Mouse (Mus musculus): ENCODE data around the gene Prickle2. TPM values are rescaled to one million over a fixed set of nuclear protein-coding genes. Genes with fewer than 3 reads are reported as not detected.
A peak's percentile ranks its signal among the peaks of the same experiment; 100 is the strongest.

Gene Prickle2
- polyA plus RNA-seq, 1 experiment from 2014 or later = 9.1 TPM

DNA sequence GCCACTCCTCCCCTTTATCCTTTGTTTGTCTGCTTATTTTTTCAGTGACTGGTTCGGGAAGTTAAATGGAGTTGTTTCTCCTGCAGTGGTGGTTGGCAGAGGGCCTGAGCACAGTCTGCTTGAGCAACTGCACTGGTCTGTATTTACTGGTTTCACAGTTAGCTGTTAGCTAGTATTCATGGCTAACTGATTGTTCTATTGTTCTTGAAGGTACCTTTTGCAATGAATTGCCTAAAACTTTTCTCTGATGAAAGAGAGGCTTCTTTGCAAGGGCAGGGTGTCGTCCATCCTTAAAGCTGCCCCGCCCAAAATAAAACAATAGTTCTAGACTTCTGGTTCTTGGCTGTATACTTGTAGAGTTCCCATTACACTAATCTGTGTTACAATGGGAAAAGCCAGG, 210.5 kb downstream of the Prickle2 start:
- Histone ChIP-seq H3K9ac (replicated peaks) (no peak overlapping the region), H3K4me1 (no peaks in the 10 kb centered on the region), H3K4me3 (no peak overlapping the region), H3K4me2 (replicated peaks) (no peak overlapping the region), H3K27me3 (no peaks in the 10 kb centered on the region), H3K27ac (replicated peaks) (no peak overlapping the region), H3K9me3 (no peaks in the 10 kb centered on the region), H3K36me3 (no peaks in the 10 kb centered on the region)
- WGBS = 68% methylated on average over 3 of the region's 3 CpGs
- no peak for ATAC-seq (replicated peaks)

DNA sequence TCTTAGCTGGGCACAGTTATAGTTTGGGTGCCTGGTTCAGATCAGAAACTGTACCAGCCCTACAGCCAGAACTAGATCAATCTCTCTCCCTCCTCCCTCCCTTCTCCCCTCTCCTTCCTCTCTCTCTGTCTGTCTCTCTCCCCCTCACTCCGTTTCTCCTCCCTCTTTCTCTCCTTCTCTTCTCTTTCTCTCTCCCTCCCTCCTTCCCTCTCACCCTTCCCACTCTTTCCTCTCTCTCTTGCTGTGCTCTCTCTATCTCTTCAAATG, 224.3 kb downstream of the Prickle2 start:
- Histone ChIP-seq H3K4me2 (replicated peaks) (peak overlapping the region; percentile 49), H3K36me3 (no peaks in the 10 kb centered on the region), H3K4me3 (peak overlapping the region; percentile 40), H3K9me3 (no peaks in the 10 kb centered on the region), H3K4me1 (peaks cover 30% of the 10 kb centered on the region), H3K9ac (replicated peaks) (no peak overlapping the region), H3K27me3 (no peaks in the 10 kb centered on the region), H3K27ac (replicated peaks) (peak overlapping the region; percentile 73)
- ATAC-seq (replicated peaks) = peak; percentile 56
- WGBS = 7% methylated on average over 1 of the region's 1 CpGs

DNA sequence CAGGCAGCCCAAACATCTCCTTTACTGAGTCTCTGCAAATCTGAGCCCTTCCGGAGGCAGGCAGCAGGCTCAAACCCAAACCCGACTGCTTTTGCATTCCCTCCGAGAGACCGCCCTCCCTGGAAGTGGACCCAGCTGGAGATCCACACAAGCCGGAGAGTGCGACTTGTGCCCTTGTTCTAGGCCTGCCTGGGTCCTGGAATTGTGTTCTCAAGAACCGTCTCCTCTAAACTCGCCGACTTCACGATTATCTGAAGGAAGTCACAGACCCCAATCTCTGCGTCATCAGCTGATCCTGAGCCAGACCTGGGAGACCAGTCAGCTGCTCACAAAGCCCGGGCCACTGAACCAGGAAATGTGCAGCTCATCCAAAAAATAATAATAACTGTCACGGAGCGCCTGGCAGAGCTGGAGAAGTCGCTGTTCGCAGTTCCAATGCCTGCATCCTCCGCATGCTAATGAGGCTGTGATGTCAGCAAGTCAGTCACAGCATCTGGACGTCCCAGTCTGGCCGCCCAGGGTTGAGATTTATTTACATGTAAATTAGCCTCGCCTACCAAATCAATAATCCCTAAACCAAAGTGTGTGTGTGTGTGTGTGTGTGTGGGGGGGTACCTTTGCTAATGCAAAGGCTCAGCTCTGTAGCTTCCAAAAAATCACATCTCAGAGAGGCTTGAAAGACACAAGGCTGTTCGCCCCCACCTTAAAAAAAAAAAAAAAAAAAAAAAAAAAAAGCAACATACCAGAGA, 224.8 kb downstream of the Prickle2 start:
- Histone ChIP-seq H3K9me3 (no peaks in the 10 kb centered on the region), H3K27ac (replicated peaks) (peak overlapping the region; percentile 73), H3K4me1 (peaks cover 30% of the 10 kb centered on the region), H3K27me3 (no peaks in the 10 kb centered on the region), H3K4me3 (peak overlapping the region; percentile 40), H3K9ac (replicated peaks) (peak overlapping the region; percentile 39), H3K4me2 (replicated peaks) (peak overlapping the region; percentile 49), H3K36me3 (no peaks in the 10 kb centered on the region)
- peak; percentile 83 for ATAC-seq (replicated peaks)
- under 1% methylated on average over 21 of the region's 21 CpGs for WGBS

DNA sequence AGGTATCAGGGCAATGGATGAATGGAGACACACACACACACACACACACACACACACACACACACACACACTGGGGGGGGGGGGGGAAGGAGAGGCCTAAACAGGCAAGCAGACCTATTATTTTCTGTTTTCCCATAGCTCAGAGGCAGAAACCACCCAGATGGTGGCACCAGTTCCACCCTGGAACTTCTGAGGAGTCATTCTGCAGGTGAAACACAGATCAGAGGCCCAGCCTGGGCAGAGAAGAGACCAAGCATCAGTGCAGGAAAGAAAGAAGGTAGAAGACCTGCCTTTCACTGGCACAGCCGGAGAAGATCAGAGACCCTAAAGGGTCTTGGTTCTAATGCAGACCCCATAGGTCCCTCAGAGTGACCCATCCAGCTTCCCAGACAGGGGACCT, 227.3 kb downstream of the Prickle2 start:
- ATAC-seq (replicated peaks) = no peak
- Histone ChIP-seq H3K4me3 (peak overlapping the region; percentile 10; the same call in 1 of the 2 replicates), H3K9ac (replicated peaks) (no peak overlapping the region), H3K9me3 (no peaks in the 10 kb centered on the region), H3K4me1 (peaks cover 30% of the 10 kb centered on the region), H3K4me2 (replicated peaks) (peak overlapping the region; percentile 49), H3K27me3 (no peaks in the 10 kb centered on the region), H3K27ac (replicated peaks) (no peak overlapping the region), H3K36me3 (no peaks in the 10 kb centered on the region)
- WGBS = 75% methylated on average over 1 of the region's 1 CpGs

DNA sequence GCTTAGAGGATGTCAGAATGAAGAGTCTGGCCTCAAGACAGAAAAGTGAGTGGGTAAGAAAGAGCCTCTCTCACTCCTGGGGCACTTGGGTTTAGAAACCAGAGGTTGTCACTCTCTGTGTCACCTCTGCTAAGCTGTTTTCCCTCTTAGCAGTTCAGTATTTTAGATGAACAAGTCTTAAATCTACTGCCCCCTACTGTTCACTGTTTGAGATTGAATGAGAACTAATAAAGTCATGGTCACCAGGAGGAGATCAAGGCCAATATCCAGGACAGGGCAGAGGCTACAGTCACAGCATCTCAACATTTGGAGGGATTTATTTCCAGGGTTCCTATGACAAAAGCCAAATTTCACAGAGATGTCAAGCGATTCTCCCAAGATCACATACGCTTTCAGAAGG, 228.3 kb downstream of the Prickle2 start:
- WGBS = 90% methylated on average over 2 of the region's 2 CpGs
- H3K27me3 ChIP-seq = no peaks in the 10 kb centered on the region
- H3K4me2 ChIP-seq (replicated peaks) = no peak overlapping the region
- H3K9me3 ChIP-seq = no peaks in the 10 kb centered on the region
- H3K36me3 ChIP-seq = no peaks in the 10 kb centered on the region
- no peak for ATAC-seq (replicated peaks)
- peaks cover 30% of the 10 kb centered on the region for H3K4me1 ChIP-seq
- no peak overlapping the region for H3K4me3 ChIP-seq
- no peak overlapping the region for H3K9ac ChIP-seq (replicated peaks)
- H3K27ac ChIP-seq (replicated peaks) = no peak overlapping the region

DNA sequence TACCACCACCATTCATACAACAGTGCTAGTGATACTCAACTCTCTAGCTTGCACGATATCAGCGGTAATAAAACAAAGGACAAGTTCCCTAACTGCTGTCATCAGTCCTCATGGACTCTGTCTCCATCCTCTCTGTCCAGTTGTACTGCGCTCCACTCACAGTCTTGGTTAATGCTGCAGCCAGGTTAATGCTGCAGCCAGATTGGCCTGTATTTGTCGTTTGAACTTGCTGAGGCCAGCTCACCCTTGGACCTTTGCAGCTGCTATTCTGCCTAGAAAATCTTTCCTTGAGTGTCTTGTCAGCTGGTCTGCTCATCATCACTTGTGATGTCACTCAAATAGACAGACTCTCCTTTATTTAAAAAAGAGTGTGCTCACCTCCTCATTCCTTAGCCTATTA, 236.5 kb downstream of the Prickle2 start:
- H3K4me3 ChIP-seq = no peak overlapping the region
- ATAC-seq (replicated peaks) = no peak
- WGBS = 85% methylated on average over 4 of the region's 4 CpGs
- H3K4me1 ChIP-seq = peaks cover 19% of the 10 kb centered on the region
- H3K36me3 ChIP-seq = no peaks in the 10 kb centered on the region
- H3K9ac ChIP-seq (replicated peaks) = no peak overlapping the region
- no peaks in the 10 kb centered on the region for H3K27me3 ChIP-seq
- H3K4me2 ChIP-seq (replicated peaks) = no peak overlapping the region
- no peaks in the 10 kb centered on the region for H3K9me3 ChIP-seq
- H3K27ac ChIP-seq (replicated peaks) = no peak overlapping the region

DNA sequence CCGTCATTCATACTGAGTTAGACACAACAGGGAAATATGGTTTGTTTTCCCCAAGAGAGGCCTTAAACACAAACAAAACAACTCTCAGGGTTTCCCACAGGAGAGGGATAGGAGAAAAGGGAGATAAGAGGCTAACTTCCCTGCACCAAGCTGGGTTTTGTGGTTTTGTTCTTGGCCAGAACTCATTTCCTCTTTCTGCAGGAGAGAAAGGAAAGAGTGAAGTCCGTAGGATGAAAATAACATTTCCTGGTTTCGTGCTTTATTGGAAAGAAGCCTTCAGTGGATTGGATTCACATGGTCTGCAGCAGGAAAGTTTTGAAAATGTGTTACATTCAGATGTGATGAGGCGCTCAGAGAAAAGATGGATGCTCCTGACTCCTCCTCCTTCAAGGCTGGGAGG, 237.1 kb downstream of the Prickle2 start:
- no peaks in the 10 kb centered on the region for H3K9me3 ChIP-seq
- no peaks in the 10 kb centered on the region for H3K27me3 ChIP-seq
- no peak overlapping the region for H3K9ac ChIP-seq (replicated peaks)
- H3K4me2 ChIP-seq (replicated peaks) = no peak overlapping the region
- no peaks in the 10 kb centered on the region for H3K36me3 ChIP-seq
- H3K4me1 ChIP-seq = peaks cover 20% of the 10 kb centered on the region
- WGBS = 87% methylated on average over 4 of the region's 4 CpGs
- no peak overlapping the region for H3K4me3 ChIP-seq
- no peak overlapping the region for H3K27ac ChIP-seq (replicated peaks)
- ATAC-seq (replicated peaks) = no peak

DNA sequence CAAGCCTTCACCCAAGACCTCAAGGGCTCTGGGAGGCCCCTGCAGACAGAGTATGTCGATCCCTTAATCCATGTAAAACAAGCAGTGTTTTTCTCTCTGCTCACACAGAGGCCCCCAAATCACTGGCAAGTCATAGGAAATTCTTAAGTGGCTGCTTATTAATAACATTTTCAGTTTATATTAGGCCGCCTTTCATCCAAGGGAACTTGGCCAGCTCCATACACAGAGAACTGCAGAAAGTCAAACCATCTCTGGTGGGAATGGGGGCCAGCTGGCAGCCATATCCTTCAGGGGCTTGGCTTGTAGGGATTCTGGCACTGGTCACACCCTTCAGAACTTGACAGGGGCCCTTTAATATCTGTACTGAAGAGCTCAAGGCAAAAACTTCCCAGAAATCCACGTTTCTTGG, 237.6 kb downstream of the Prickle2 start:
- Histone ChIP-seq H3K4me2 (replicated peaks) (no peak overlapping the region), H3K9me3 (no peaks in the 10 kb centered on the region), H3K4me3 (no peak overlapping the region), H3K36me3 (no peaks in the 10 kb centered on the region), H3K27me3 (no peaks in the 10 kb centered on the region), H3K27ac (replicated peaks) (no peak overlapping the region), H3K4me1 (peaks cover 20% of the 10 kb centered on the region), H3K9ac (replicated peaks) (no peak overlapping the region)
- no peak for ATAC-seq (replicated peaks)
- WGBS = 67% methylated on average over 3 of the region's 3 CpGs

DNA sequence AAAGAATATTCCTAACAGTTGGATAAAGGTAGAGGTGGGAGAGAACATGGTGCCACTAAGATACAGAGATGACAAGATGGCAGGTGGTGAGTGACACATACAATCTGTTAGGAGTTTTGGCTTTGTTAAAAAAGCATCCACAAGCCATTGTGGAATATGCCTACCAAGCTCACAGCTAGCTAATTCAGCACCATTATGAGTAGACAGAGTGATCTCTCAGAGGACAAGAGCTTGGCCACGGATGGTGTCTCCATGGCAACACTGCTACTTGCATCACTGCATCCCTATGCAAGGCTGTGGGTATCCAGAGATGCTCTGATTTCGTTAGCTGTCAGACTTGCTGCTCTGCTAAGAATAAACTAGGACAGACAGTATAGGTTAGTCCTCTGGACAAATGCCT, 238.6 kb downstream of the Prickle2 start:
- no peak overlapping the region for H3K9ac ChIP-seq (replicated peaks)
- H3K4me3 ChIP-seq = no peak overlapping the region
- WGBS = 27% methylated on average over 2 of the region's 2 CpGs
- no peak overlapping the region; the same call in 1 of the 2 replicates for H3K27ac ChIP-seq (replicated peaks)
- peaks cover 20% of the 10 kb centered on the region for H3K4me1 ChIP-seq
- no peaks in the 10 kb centered on the region for H3K36me3 ChIP-seq
- ATAC-seq (replicated peaks) = peak; percentile 80
- no peak overlapping the region for H3K4me2 ChIP-seq (replicated peaks)
- no peaks in the 10 kb centered on the region for H3K9me3 ChIP-seq
- no peaks in the 10 kb centered on the region for H3K27me3 ChIP-seq

DNA sequence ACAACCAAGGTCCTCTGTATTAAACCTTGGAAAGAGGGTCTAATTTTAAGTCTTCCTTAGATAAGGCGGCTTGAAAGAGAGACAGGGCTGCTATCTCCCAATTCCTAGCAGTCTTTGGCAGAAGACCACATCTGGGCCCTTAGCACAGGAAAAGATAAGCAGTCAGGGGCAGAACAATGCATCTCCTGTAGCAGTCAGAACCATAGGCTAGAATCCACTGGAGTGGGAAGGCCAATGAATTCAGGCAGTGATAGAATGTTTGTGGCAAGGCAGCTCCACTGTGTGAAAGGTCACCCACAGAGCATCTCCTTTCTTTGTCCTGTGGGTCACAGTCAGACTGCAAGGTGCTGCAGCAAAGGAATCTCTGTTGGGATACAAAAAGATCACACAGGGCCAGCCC, 240.3 kb downstream of the Prickle2 start:
- ATAC-seq (replicated peaks) = no peak
- no peaks in the 10 kb centered on the region for H3K36me3 ChIP-seq
- no peak overlapping the region for H3K9ac ChIP-seq (replicated peaks)
- H3K4me2 ChIP-seq (replicated peaks) = no peak overlapping the region
- no peak overlapping the region for H3K27ac ChIP-seq (replicated peaks)
- 79% methylated on average over 1 of the region's 1 CpGs for WGBS
- no peaks in the 10 kb centered on the region for H3K9me3 ChIP-seq
- H3K4me3 ChIP-seq = no peak overlapping the region
- H3K4me1 ChIP-seq = peaks cover 28% of the 10 kb centered on the region
- no peaks in the 10 kb centered on the region for H3K27me3 ChIP-seq

DNA sequence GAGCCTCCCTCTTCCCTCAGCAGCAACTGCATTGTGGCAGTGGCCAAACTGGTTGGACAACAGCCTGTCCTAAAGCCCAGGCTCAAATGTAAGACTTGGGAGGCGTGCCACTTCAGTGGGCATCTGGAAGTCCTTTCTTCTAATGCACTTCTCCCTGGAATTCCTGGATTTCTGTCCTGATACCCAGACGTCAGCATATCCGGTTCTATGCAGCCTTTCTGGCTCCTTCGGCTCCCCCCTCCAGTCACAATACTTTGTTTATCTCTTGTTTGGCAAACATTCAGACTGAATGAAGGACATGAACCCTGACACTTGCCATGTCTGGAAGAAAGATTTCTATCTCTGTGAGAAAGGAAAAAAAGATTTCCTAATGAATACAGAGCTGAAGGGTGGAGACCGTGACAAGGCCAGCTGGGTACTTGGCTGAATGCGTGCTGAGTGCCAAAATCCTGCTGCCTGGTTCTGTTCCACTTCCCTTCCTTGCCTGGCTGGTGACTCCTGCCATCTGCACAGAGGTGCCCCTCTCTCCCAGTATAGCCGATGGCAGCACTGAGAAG, 241.1 kb downstream of the Prickle2 start:
- 41% methylated on average over 7 of the region's 7 CpGs for WGBS

DNA sequence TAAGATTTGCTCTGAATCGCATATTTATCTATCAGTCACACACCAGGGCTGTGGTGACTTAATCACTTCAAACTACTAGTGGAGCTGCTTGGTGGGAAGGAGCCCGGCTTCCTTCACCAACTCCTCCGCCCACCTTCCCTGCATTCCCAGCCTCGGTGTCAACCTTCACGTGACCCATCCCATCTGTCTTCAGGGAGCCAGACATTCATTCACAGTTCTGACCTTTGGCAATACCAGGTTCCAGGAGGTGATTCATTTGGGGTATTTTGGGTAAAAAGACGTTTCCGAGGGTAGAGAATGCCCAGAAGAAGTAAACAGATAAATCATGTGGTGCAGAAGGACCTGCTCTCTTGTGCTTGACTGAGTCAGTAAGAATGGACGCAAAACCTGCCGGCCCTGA, 242.2 kb downstream of the Prickle2 start:
- ATAC-seq (replicated peaks) = no peak
- 84% methylated on average over 9 of the region's 9 CpGs for WGBS
- no peak overlapping the region for H3K4me3 ChIP-seq
- no peaks in the 10 kb centered on the region for H3K27me3 ChIP-seq
- H3K4me1 ChIP-seq = peaks cover 35% of the 10 kb centered on the region
- no peak overlapping the region for H3K4me2 ChIP-seq (replicated peaks)
- H3K9ac ChIP-seq (replicated peaks) = no peak overlapping the region
- H3K27ac ChIP-seq (replicated peaks) = no peak overlapping the region
- H3K9me3 ChIP-seq = no peaks in the 10 kb centered on the region
- H3K36me3 ChIP-seq = no peaks in the 10 kb centered on the region

More for the DNA sequence above, 241.1 kb downstream of the Prickle2 start:
- ATAC-seq (replicated peaks) = peak; percentile 65
- no peak overlapping the region for H3K4me3 ChIP-seq
- peak overlapping the region; percentile 32; the same call in 1 of the 2 replicates for H3K27ac ChIP-seq (replicated peaks)
- H3K36me3 ChIP-seq = no peaks in the 10 kb centered on the region
- H3K27me3 ChIP-seq = no peaks in the 10 kb centered on the region
- H3K4me2 ChIP-seq (replicated peaks) = no peak overlapping the region
- peaks cover 32% of the 10 kb centered on the region for H3K4me1 ChIP-seq
- H3K9me3 ChIP-seq = no peaks in the 10 kb centered on the region
- no peak overlapping the region for H3K9ac ChIP-seq (replicated peaks)

DNA sequence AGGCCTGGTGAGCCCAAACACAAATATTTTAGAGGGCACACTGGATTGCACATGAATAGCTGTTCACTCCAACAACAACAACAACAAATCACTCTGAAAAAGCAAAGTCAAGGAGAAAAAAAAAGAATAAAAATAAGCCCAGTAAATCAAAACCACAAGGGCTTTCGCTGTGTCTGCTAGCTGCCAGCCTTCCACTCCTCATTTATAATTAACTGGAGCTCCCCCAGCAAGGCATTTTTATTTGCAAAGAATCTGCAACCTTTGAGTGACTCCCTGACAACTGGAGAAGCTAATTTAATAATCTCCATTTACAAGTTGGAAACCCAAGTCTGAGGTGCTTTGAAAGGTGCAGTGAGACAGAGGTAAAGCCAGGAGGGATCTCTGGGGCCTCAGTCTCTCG, 245.2 kb downstream of the Prickle2 start:
- Histone ChIP-seq H3K27ac (replicated peaks) (peak overlapping the region; percentile 27; the same call in 1 of the 2 replicates), H3K4me3 (no peak overlapping the region), H3K27me3 (no peaks in the 10 kb centered on the region), H3K36me3 (no peaks in the 10 kb centered on the region), H3K4me2 (replicated peaks) (no peak overlapping the region), H3K9me3 (no peaks in the 10 kb centered on the region), H3K4me1 (peaks cover 27% of the 10 kb centered on the region), H3K9ac (replicated peaks) (no peak overlapping the region)
- WGBS = 34% methylated on average over 2 of the region's 2 CpGs
- no peak for ATAC-seq (replicated peaks)

All from forebrain, embryonic 15.5 days (tissue).